Mouse (Mus musculus): Measurements from ENCODE around the gene Tppp2.
A peak's percentile ranks its signal among the peaks of the same experiment; 100 is the strongest.
"Not testable (repeated sequence)": the region's sequence is repeated elsewhere in the genome, so short reads cannot be mapped to it uniquely, and the experiment has no call there.

Gene Tppp2

GRCm38 (mm10) chr14:51912391-51913061, 5.7 kb upstream of the Tppp2 start:
- peak; percentile 19 for DNase-seq (ENCODE audit: low spot score)

GRCm38 (mm10) chr14:51913062-51913959, 4.9 kb upstream of the Tppp2 start:
- DNase-seq (ENCODE audit: low spot score) = peak; percentile 59

- DNase-seq (ENCODE audit: low spot score) = peak; percentile 63
Observed at GRCm38 (mm10) chr14:51913960-51914762, 4.1 kb upstream of the Tppp2 start, which contains the start of gene Ndrg2. Gene Ndrg2, minus strand, starts transcription at chr14:51914158.

GRCm38 (mm10) chr14:51915030-51915429, 3.2 kb upstream of the Tppp2 start:
- no peak for DNase-seq (ENCODE audit: low spot score)

- DNase-seq (ENCODE audit: low spot score) = no peak
Observed at GRCm38 (mm10) chr14:51916539-51916938, 1.7 kb upstream of the Tppp2 start.

GRCm38 (mm10) chr14:51918966-51919365, 741 bp downstream of the Tppp2 start:
- DNase-seq (ENCODE audit: low spot score) = no peak

- no peak for DNase-seq (ENCODE audit: low spot score)
Observed at GRCm38 (mm10) chr14:51921759-51922570, 3.7 kb downstream of the Tppp2 start.

GRCm38 (mm10) chr14:51922571-51922865, 4.3 kb downstream of the Tppp2 start, which contains the start of gene Rnase13:
Gene Rnase13, minus strand, starts transcription at chr14:51922773.
- DNase-seq (ENCODE audit: low spot score) = no peak

- DNase-seq (ENCODE audit: low spot score) = no peak
Observed at GRCm38 (mm10) chr14:51922910-51923309, 4.7 kb downstream of the Tppp2 start.

- DNase-seq (ENCODE audit: low spot score) = no peak
Observed at GRCm38 (mm10) chr14:51923492-51923891, 5.3 kb downstream of the Tppp2 start.

- not testable (repeated sequence) for DNase-seq (ENCODE audit: low spot score)
Observed at GRCm38 (mm10) chr14:51926930-51927329, 8.7 kb downstream of the Tppp2 start.

GRCm38 (mm10) chr14:51929309-51929943, 11.2 kb downstream of the Tppp2 start:
- DNase-seq (ENCODE audit: low spot score) = no peak

GRCm38 (mm10) chr14:51929968-51930367, 11.7 kb downstream of the Tppp2 start:
- DNase-seq (ENCODE audit: low spot score) = no peak

- DNase-seq (ENCODE audit: low spot score) = peak; percentile 80
Observed at GRCm38 (mm10) chr14:51930824-51931223, 12.6 kb downstream of the Tppp2 start.

GRCm38 (mm10) chr14:51932092-51933020, 14.1 kb downstream of the Tppp2 start:
- DNase-seq (ENCODE audit: low spot score) = no peak

- DNase-seq (ENCODE audit: low spot score) = no peak
Observed at GRCm38 (mm10) chr14:51939005-51939404, 20.8 kb downstream of the Tppp2 start.

GRCm38 (mm10) chr14:51940944-51941560, 22.8 kb downstream of the Tppp2 start:
- DNase-seq (ENCODE audit: low spot score) = peak; percentile 74

GRCm38 (mm10) chr14:51941577-51941976, 23.4 kb downstream of the Tppp2 start:
- DNase-seq (ENCODE audit: low spot score) = no peak

GRCm38 (mm10) chr14:51942236-51942635, 24.0 kb downstream of the Tppp2 start:
- DNase-seq (ENCODE audit: low spot score) = no peak

Data from embryo, embryonic 10.5 days (tissue).